Mouse (Mus musculus): ENCODE data around the gene Gnaz.

The Gnaz gene

GRCm38 (mm10) chr10:75062621-75063020 is 95.6 kb downstream of the Gnaz start:
- no peak for DNase-seq (ENCODE audit: low spot score)

DNA sequence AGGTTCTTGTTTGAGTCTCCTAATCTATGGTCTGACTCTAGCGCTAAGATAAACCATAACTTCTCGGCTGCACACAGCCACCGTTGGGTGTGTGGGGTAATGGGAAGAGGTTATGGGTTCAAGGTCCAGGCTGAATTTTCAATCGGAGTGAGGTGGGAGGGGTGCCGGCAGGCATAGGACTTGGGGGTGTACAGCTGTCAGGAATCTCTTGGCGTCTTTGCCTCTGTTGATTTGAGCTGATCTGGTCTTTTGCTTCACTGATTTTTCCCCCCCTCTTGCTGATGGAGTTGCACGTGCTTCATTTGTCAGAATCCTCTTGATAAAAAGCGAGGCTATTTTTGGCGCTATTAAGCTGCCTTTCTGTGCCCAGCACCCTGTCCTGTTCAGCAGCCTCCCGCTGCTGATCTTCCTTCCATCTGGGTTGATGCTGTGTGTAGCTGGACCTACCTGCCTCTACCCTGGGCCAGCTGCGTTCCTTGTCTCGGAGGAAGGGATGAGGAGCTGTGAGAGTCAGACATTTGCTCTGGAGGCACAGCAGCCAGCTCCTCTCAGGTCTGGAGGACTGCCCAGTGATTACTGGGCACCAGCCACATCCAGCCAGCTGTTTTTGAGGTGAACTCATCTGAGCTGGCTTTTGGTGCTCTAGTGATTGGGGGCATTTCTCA is 96.5 kb downstream of the Gnaz start:
- no peak for DNase-seq (ENCODE audit: low spot score)

- no peak for DNase-seq (ENCODE audit: low spot score)
These were observed 98.7 kb downstream of the Gnaz start for GRCm38 (mm10) chr10:75065691-75066090.
